Mouse (Mus musculus): ENCODE data around the gene Prr14l. TPM values are rescaled to one million over a fixed set of nuclear protein-coding genes. Genes with fewer than 3 reads are reported as not detected.
"Not testable (repeated sequence)": the region's sequence is repeated elsewhere in the genome, so short reads cannot be mapped to it uniquely, and the experiment has no call there.

Gene Prr14l
- polyA plus RNA-seq, 1 experiment from 2014 or later = 14.1 TPM

DNA sequence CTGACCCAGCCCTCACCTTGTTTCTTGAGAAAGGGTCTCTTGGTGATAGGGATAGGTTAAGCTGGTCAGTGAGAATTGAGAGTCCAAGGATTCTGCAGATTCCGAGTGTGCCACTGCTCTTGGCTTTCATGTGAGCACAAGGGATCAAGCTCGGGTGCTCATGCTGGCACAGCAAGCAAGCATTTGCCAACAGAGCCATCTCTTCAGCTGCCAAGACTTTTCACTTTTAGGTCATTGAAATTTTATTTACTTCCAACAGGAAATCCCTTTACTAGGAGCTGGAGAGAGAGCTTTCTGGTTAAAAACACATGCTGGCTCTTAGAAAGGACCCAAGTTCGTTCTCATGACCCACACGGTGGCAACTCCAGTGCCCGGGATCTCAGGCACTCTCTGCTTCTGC is 17.1 kb downstream of the Prr14l start:
- Histone ChIP-seq H3K36me3 (ENCODE audit: control insufficient read depth, insufficient read depth, low read length) (peaks cover 98% of the 10 kb centered on the region), H3K4me1 (ENCODE audit: control insufficient read depth in 2 of 2, insufficient read depth in 2 of 2, low read length in 2 of 2) (no peaks in the 10 kb centered on the region), H3K9ac (ENCODE audit: low read length) (no peak overlapping the region), H3K27ac (replicated peaks in 1 of 2; ENCODE audit: control insufficient read depth in 1 of 2, insufficient read depth in 1 of 2, low read depth in 2 of 2, low read length in 2 of 2) (no peak overlapping the region), H3K4me2 (ENCODE audit: low read length) (no peak overlapping the region), H3K4me3 (ENCODE audit: control insufficient read depth in 1 of 2, insufficient read depth in 1 of 2, low read depth in 1 of 2, low read length in 2 of 2) (no peak overlapping the region), H3K27me3 (ENCODE audit: control insufficient read depth, insufficient read depth, low read length) (no peaks in the 10 kb centered on the region), H3K9me3 (ENCODE audit: control insufficient read depth, low read length) (no peaks in the 10 kb centered on the region)
- ATAC-seq (ENCODE audit: insufficient number of reproducible peaks, insufficient read depth, low FRiP score, low read depth) = no peak
- WGBS = 91% methylated on average over 5 of the region's 5 CpGs

DNA sequence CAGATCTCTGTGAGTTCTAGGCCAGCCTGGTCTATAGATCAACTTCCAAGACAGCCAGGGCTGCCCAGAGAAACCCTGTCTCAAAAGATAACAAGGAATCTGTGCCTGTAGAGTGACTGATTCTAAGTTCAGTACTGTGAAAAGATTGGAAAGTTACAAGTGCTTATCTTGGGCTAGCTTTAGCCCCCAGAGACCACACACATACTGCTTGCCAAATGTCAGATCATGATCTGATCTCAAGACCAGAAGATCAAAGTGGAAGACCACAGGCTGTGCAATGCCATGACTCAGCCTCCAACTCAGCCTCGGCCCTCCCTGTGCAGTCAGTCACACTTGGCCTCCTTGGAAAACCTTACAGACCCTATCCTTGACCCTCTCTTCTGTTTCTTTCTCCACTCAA is 19.6 kb downstream of the Prr14l start:
- ATAC-seq (ENCODE audit: insufficient number of reproducible peaks, insufficient read depth, low FRiP score, low read depth) = no peak
- peaks cover 98% of the 10 kb centered on the region for H3K36me3 ChIP-seq (ENCODE audit: control insufficient read depth, insufficient read depth, low read length)
- no peak overlapping the region for H3K4me2 ChIP-seq (ENCODE audit: low read length)
- H3K27me3 ChIP-seq (ENCODE audit: control insufficient read depth, insufficient read depth, low read length) = no peaks in the 10 kb centered on the region
- no peak overlapping the region for H3K4me3 ChIP-seq (ENCODE audit: control insufficient read depth in 1 of 2, insufficient read depth in 1 of 2, low read depth in 1 of 2, low read length in 2 of 2)
- H3K9me3 ChIP-seq (ENCODE audit: control insufficient read depth, low read length) = no peaks in the 10 kb centered on the region
- WGBS = 85% methylated on average over 1 of the region's 1 CpGs
- no peak overlapping the region for H3K27ac ChIP-seq (replicated peaks in 1 of 2; ENCODE audit: control insufficient read depth in 1 of 2, insufficient read depth in 1 of 2, low read depth in 2 of 2, low read length in 2 of 2)
- H3K4me1 ChIP-seq (ENCODE audit: control insufficient read depth in 2 of 2, insufficient read depth in 2 of 2, low read length in 2 of 2) = no peaks in the 10 kb centered on the region
- H3K9ac ChIP-seq (ENCODE audit: low read length) = no peak overlapping the region

DNA sequence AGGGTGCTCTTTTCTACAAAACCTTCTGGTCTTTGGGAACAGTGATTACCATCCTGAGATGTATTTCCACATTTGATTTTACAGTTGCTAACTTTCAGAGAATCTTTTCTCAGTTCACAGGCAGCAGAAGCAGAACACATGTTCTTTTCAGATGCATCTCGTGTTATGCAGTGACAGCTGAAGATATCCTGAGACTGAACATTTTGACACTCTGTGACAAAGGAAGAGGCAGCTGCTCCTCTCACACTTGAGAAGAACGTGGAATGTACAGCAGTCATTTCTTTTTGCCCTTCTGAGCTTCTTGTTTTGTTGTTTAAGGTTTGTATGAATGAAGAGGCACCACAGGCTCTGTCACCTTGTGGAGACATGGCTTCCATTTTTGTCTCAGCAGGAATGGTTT is 24.0 kb downstream of the Prr14l start:
- Histone ChIP-seq H3K36me3 (ENCODE audit: control insufficient read depth, insufficient read depth, low read length) (peaks cover 99% of the 10 kb centered on the region), H3K4me3 (ENCODE audit: control insufficient read depth in 1 of 2, insufficient read depth in 1 of 2, low read depth in 1 of 2, low read length in 2 of 2) (no peak overlapping the region), H3K4me1 (ENCODE audit: control insufficient read depth in 2 of 2, insufficient read depth in 2 of 2, low read length in 2 of 2) (no peaks in the 10 kb centered on the region), H3K27ac (replicated peaks in 1 of 2; ENCODE audit: control insufficient read depth in 1 of 2, insufficient read depth in 1 of 2, low read depth in 2 of 2, low read length in 2 of 2) (no peak overlapping the region), H3K4me2 (ENCODE audit: low read length) (no peak overlapping the region), H3K27me3 (ENCODE audit: control insufficient read depth, insufficient read depth, low read length) (no peaks in the 10 kb centered on the region), H3K9me3 (ENCODE audit: control insufficient read depth, low read length) (no peaks in the 10 kb centered on the region), H3K9ac (ENCODE audit: low read length) (no peak overlapping the region)
- no peak for ATAC-seq (ENCODE audit: insufficient number of reproducible peaks, insufficient read depth, low FRiP score, low read depth)
- WGBS = 84% methylated on average over 2 of the region's 2 CpGs

DNA sequence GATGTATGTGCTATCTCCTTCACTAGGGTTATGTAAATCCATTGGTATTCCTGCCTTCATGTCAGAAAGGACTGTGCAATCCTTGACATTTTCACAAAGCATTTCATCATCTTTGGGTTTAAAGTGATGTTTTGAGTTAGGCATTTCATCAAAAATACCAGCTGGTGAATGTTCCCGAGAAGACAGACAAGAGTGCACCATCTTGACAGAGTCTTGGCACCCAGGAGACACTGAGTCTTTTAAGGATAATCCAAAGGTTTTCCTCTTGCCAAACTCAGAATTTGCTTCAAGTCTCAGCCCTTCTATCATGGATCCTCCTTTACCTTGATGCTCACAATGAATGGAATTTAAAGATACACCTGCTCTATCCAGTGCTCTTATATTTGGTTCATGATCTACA is 25.3 kb downstream of the Prr14l start:
- WGBS = 78% methylated on average over 1 of the region's 1 CpGs
- not testable (repeated sequence) for H3K9ac ChIP-seq (ENCODE audit: low read length); H3K4me1 ChIP-seq (ENCODE audit: control insufficient read depth in 2 of 2, insufficient read depth in 2 of 2, low read length in 2 of 2); H3K27me3 ChIP-seq (ENCODE audit: control insufficient read depth, insufficient read depth, low read length); H3K4me3 ChIP-seq (ENCODE audit: control insufficient read depth in 1 of 2, insufficient read depth in 1 of 2, low read depth in 1 of 2, low read length in 2 of 2); H3K27ac ChIP-seq (replicated peaks in 1 of 2; ENCODE audit: control insufficient read depth in 1 of 2, insufficient read depth in 1 of 2, low read depth in 2 of 2, low read length in 2 of 2); H3K4me2 ChIP-seq (ENCODE audit: low read length); H3K9me3 ChIP-seq (ENCODE audit: control insufficient read depth, low read length); ATAC-seq (ENCODE audit: insufficient number of reproducible peaks, insufficient read depth, low FRiP score, low read depth)
- peaks cover 89% of the 10 kb centered on the region for H3K36me3 ChIP-seq (ENCODE audit: control insufficient read depth, insufficient read depth, low read length)

DNA sequence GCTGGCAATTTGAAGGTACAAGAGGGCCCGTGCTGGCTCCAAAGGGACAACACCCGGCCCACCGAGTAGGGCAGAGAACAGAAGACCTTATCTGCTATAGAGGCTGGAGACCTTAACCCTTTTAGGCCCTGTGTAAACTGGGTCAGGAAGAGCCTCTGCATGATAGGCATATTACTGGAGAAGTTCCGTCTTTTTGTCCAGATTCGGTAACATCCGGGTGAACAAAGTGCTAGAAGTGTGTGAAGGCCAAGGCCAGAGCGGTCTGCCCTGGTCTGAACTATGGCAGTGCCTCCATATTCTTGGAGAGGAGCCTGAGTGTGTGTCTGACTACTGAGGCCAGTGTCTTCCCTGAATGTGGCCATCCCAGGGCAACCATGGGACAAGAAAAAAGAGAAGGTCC is 27.0 kb downstream of the Prr14l start, which contains the start of gene Gm20671:
Gene Gm20671, minus strand, starts transcription at position 101 of the 400 bp plus-strand sequence.
- H3K9me3 ChIP-seq (ENCODE audit: control insufficient read depth, low read length) = no peaks in the 10 kb centered on the region

DNA sequence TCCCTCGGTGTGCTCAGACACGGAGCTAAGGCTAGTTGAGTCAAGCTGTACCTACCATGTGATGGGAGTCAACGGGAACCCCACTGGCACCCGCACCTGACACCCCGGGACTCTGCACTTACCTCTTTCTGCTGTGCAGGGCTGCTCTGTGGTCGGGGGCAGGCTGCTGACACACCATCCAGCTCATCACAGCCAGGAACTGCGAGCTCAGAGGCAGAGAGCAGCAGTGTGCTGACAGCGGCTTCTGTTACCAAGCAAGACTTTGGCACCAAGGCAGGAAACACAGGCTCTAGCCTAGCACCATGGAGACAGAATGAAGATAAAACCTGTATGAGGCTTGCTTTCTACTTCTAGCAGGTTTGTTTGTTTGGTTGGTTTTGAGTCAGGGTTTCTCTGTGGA is 33.6 kb downstream of the Prr14l start:
- 90% methylated on average over 8 of the region's 8 CpGs for WGBS
- H3K36me3 ChIP-seq (ENCODE audit: control insufficient read depth, insufficient read depth, low read length) = peaks cover 80% of the 10 kb centered on the region
- H3K27me3 ChIP-seq (ENCODE audit: control insufficient read depth, insufficient read depth, low read length) = no peaks in the 10 kb centered on the region
- ATAC-seq (ENCODE audit: insufficient number of reproducible peaks, insufficient read depth, low FRiP score, low read depth) = no peak
- no peak overlapping the region for H3K4me3 ChIP-seq (ENCODE audit: control insufficient read depth in 1 of 2, insufficient read depth in 1 of 2, low read depth in 1 of 2, low read length in 2 of 2)
- H3K9ac ChIP-seq (ENCODE audit: low read length) = no peak overlapping the region
- no peaks in the 10 kb centered on the region for H3K4me1 ChIP-seq (ENCODE audit: control insufficient read depth in 2 of 2, insufficient read depth in 2 of 2, low read length in 2 of 2)
- no peaks in the 10 kb centered on the region for H3K9me3 ChIP-seq (ENCODE audit: control insufficient read depth, low read length)
- no peak overlapping the region for H3K27ac ChIP-seq (replicated peaks in 1 of 2; ENCODE audit: control insufficient read depth in 1 of 2, insufficient read depth in 1 of 2, low read depth in 2 of 2, low read length in 2 of 2)
- no peak overlapping the region for H3K4me2 ChIP-seq (ENCODE audit: low read length)

More for the DNA sequence above, 27.0 kb downstream of the Prr14l start, which contains the start of gene Gm20671:
- no peak within 1 kb of the TSS for H3K4me2 ChIP-seq (ENCODE audit: low read length)
- WGBS = 67% methylated on average over 7 of the region's 7 CpGs
- no peak for ATAC-seq (ENCODE audit: insufficient number of reproducible peaks, insufficient read depth, low FRiP score, low read depth)
- H3K27me3 ChIP-seq (ENCODE audit: control insufficient read depth, insufficient read depth, low read length) = no peaks in the 10 kb centered on the region
- H3K36me3 ChIP-seq (ENCODE audit: control insufficient read depth, insufficient read depth, low read length) = peaks cover 84% of the 10 kb centered on the region
- H3K9ac ChIP-seq (ENCODE audit: low read length) = no peak within 1 kb of the TSS
- no peaks in the 10 kb centered on the region for H3K4me1 ChIP-seq (ENCODE audit: control insufficient read depth in 2 of 2, insufficient read depth in 2 of 2, low read length in 2 of 2)
- no peak within 1 kb of the TSS for H3K27ac ChIP-seq (replicated peaks in 1 of 2; ENCODE audit: control insufficient read depth in 1 of 2, insufficient read depth in 1 of 2, low read depth in 2 of 2, low read length in 2 of 2)
- no peak within 1 kb of the TSS for H3K4me3 ChIP-seq (ENCODE audit: control insufficient read depth in 1 of 2, insufficient read depth in 1 of 2, low read depth in 1 of 2, low read length in 2 of 2)

DNA sequence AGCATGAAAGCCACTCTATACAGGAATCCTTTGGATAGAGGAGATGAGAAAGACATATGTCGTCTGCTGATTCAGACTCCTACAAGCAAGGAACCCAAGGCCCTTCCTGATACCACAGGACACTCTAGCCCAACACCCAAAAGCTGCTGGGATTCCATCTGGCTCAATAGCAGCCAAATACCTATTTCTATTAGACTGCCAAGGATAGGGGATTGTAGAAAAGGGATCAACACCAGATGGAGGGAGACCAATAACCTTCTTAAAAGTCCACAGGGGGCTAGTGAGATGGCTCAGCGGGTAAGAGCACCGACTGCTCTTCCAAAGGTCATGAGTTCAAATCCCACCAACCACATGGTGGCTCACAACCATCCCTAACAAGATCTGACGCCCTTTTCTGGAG is 38.7 kb downstream of the Prr14l start:
- Histone ChIP-seq H3K9ac (ENCODE audit: low read length) (no peak overlapping the region), H3K27ac (replicated peaks in 1 of 2; ENCODE audit: control insufficient read depth in 1 of 2, insufficient read depth in 1 of 2, low read depth in 2 of 2, low read length in 2 of 2) (no peak overlapping the region), H3K27me3 (ENCODE audit: control insufficient read depth, insufficient read depth, low read length) (no peaks in the 10 kb centered on the region), H3K36me3 (ENCODE audit: control insufficient read depth, insufficient read depth, low read length) (peaks cover 82% of the 10 kb centered on the region), H3K4me2 (ENCODE audit: low read length) (no peak overlapping the region), H3K9me3 (ENCODE audit: control insufficient read depth, low read length) (no peaks in the 10 kb centered on the region), H3K4me3 (ENCODE audit: control insufficient read depth in 1 of 2, insufficient read depth in 1 of 2, low read depth in 1 of 2, low read length in 2 of 2) (no peak overlapping the region), H3K4me1 (ENCODE audit: control insufficient read depth in 2 of 2, insufficient read depth in 2 of 2, low read length in 2 of 2) (no peaks in the 10 kb centered on the region)
- no peak for ATAC-seq (ENCODE audit: insufficient number of reproducible peaks, insufficient read depth, low FRiP score, low read depth)
- 95% methylated on average over 4 of the region's 4 CpGs for WGBS

DNA sequence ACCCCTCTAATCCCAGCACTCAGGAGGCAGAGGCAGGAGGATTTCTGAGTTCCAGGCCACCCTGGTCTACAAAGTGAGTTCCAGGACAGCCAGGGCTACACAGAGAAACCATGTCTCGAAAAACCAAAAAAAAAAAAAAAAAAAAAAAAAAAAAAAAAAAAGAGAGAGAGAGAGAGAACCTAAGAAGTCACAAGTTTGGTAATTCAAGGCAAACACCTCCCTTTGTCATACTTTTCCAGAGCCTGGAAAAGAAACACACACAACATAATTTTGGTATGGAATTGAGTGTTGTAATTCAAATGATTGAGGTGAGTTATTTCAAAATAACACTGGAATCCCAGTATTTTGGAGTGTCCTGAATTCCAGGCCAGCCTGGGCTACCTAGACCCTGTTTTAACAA is 67.6 kb downstream of the Prr14l start:
- not testable (repeated sequence) for H3K27me3 ChIP-seq (ENCODE audit: control insufficient read depth, insufficient read depth, low read length); H3K4me1 ChIP-seq (ENCODE audit: control insufficient read depth in 2 of 2, insufficient read depth in 2 of 2, low read length in 2 of 2); H3K27ac ChIP-seq (replicated peaks in 1 of 2; ENCODE audit: control insufficient read depth in 1 of 2, insufficient read depth in 1 of 2, low read depth in 2 of 2, low read length in 2 of 2); ATAC-seq (ENCODE audit: insufficient number of reproducible peaks, insufficient read depth, low FRiP score, low read depth); H3K4me3 ChIP-seq (ENCODE audit: control insufficient read depth in 1 of 2, insufficient read depth in 1 of 2, low read depth in 1 of 2, low read length in 2 of 2); H3K9me3 ChIP-seq (ENCODE audit: control insufficient read depth, low read length); H3K9ac ChIP-seq (ENCODE audit: low read length); H3K4me2 ChIP-seq (ENCODE audit: low read length)
- peaks cover 28% of the 10 kb centered on the region for H3K36me3 ChIP-seq (ENCODE audit: control insufficient read depth, insufficient read depth, low read length)
- 90% methylated on average over 1 of the region's 1 CpGs for WGBS
